Mouse (Mus musculus) bone marrow, adult 2 months (tissue): ENCODE results near the gene Cbfa2t2.

ENCODE experiments used
- CTCF ChIP-seq: fragments of 200-500 bp; IDR thresholded peaks from 2 replicates; pipeline ENCODE4 v1.5.1; 2011; ENCODE audit warnings: low read length, control low read depth; ENCODE audit not compliant: control insufficient read depth, insufficient read depth
- POLR2A ChIP-seq: fragments of 200-500 bp; IDR thresholded peaks from 2 replicates; pipeline ENCODE4 v1.6.1; 2011; ENCODE audit warnings: low read depth, mild to moderate bottlenecking, control low read depth, low read length, borderline replicate concordance; ENCODE audit not compliant: control insufficient read depth

DNA sequence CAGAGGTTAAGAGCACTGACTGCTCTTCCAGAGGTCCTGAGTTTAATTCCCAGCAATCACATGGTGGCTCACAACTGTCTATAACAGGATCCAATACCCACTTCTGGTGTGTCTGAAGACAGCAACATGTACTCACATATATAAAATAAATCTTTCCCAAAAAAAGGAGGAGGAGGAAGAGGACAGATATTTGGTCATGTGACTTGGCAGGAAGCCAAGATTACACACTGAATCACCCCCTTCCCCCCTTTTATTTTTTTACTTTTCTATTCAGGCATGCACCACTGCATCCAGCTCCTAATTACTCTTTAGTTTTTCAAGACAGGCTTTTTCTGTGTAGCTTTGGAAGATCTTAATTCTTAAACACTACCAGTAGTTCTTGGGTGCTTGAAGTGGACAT lies 85.2 kb downstream of the Cbfa2t2 start:
- TF ChIP-seq POLR2A (no peak), CTCF (no peak)
